Mouse (Mus musculus) spleen, adult 2 months (tissue): ENCODE measurements around the gene Hdac5.

Source experiments
- CTCF ChIP-seq: fragments of 200-500 bp; IDR thresholded peaks from 2 replicates; pipeline ENCODE4 v1.5.1; 2011; ENCODE audit warnings: mild to moderate bottlenecking, inconsistent platforms; ENCODE audit not compliant: insufficient read depth, insufficient read length, insufficient replicate concordance; ENCODE audit errors: extremely low read depth
- POLR2A ChIP-seq: fragments of 200-500 bp; IDR thresholded peaks from 2 replicates; pipeline ENCODE4 v1.6.1; 2011; ENCODE audit warnings: low read depth, low read length, inconsistent platforms

GRCm38 (mm10) chr11:102228191-102228545 lies 1.8 kb downstream of the Hdac5 start:
- no peak for TF ChIP-seq CTCF
- TF ChIP-seq POLR2A, result no peak
